Comparison of ENCODE assay signal across 8 mouse cellular contexts in the genomic region with DNA sequence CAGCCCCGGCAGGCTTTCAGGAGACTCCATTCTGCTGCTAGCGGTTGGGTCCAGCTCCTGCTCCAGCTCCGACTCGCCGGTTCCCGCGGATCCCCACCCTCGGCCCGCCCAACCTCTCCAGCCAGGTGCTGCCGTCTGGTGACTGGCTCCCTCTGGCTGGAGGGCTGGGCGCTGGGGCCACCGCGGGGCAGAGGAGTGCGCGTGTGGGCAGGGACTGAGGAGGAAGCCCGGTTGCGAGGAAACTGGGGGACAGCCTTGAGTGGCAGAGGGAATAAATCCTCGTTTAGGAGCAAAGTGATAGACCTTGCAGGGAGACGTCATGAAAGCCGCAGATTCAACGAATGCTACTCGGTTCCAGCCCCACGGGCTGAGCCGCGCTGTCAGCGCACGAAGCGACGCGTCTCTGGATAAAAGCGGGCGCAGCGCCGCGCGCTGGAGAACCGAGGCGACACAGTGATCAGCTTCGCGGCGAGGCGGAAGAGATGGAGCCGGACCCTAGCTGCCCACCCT. TPM values are rescaled to one million over a fixed set of nuclear protein-coding genes. Genes with fewer than 3 reads are reported as not detected.
DNase-seq lines count a peak whose midpoint lies in the region; ATAC-seq and TF ChIP-seq lines count a peak whose summit lies in the region.

Gene Kcnj6, minus strand, starts transcription at position 362 of the 510 bp plus-strand sequence.

- WGBS in kidney, adult 2 months: 1% methylated on average over 43 of the region's 43 CpGs
- under 1% methylated on average over 43 of the region's 43 CpGs for WGBS in midbrain, postnatal 0 days

- no peak within 1 kb of the TSS for H3K27ac ChIP-seq in kidney, adult 2 months (ENCODE audit: insufficient read depth, low read depth, low read length)
- H3K27ac ChIP-seq in midbrain, postnatal 0 days (ENCODE audit: low read depth, low read length): peak within 1 kb of the TSS; percentile 63

- no peak for TF ChIP-seq CTCF in kidney, adult 2 months (conservative IDR thresholded peaks at IDR 0.05; ENCODE audit: insufficient read depth, insufficient read length, low read depth, low read length)
- TF ChIP-seq CTCF in midbrain, postnatal 0 days (IDR thresholded peaks at IDR 0.05): peak; percentile 80

- TF ChIP-seq POLR2A in kidney, adult 2 months (IDR thresholded peaks at IDR 0.05; ENCODE audit: low read depth, low read length): no peak

- no peaks in the 10 kb centered on the region for H3K9me3 ChIP-seq in midbrain, postnatal 0 days (ENCODE audit: low read length)

- ATAC-seq in frontal cortex, adult (ENCODE audit: low TSS enrichment): peak; percentile 68
- ATAC-seq in midbrain, postnatal 0 days (ENCODE audit: low FRiP score): peak; percentile 71

- peak within 1 kb of the TSS; percentile 64 for H3K9ac ChIP-seq in midbrain, postnatal 0 days (replicated peaks; ENCODE audit: low read length, poor library complexity, severe bottlenecking)

- H3K4me1 ChIP-seq in kidney, adult 2 months (ENCODE audit: control insufficient read depth, insufficient read depth, low read length): no peaks in the 10 kb centered on the region
- H3K4me1 ChIP-seq in midbrain, postnatal 0 days (ENCODE audit: insufficient read depth, low read length): peaks cover 11% of the 10 kb centered on the region; the same call in 1 of the 2 replicates

- DNase-seq in kidney, postnatal 4 days: peak; percentile 42 to 50
- no peak for DNase-seq in kidney, adult 2 months
- peak; percentile 85 for DNase-seq in cerebellum, adult 9-10 months
- peak; percentile 71 for DNase-seq in layer of hippocampus, adult 9-11 months
- DNase-seq in midbrain, postnatal 0 days (ENCODE audit: low spot score): peak; percentile 92
- no peak for DNase-seq in adipocyte (ENCODE audit: low spot score)
- DNase-seq in kidney, adult 9 months: no peak

- no peaks in the 10 kb centered on the region; the same call in 1 of the 2 replicates for H3K27me3 ChIP-seq in kidney, adult 2 months (replicated peaks; ENCODE audit: control insufficient read depth, insufficient read depth, low read length)
- 0 out of 2 replicates have a peak, but pooled peaks cover 3% of the 10 kb centered on the region for H3K27me3 ChIP-seq in midbrain, postnatal 0 days (ENCODE audit: insufficient read depth, low read length)

- H3K36me3 ChIP-seq in kidney, adult 2 months (ENCODE audit: control insufficient read depth, insufficient read depth, low read length): no peaks in the 10 kb centered on the region
- no peaks in the 10 kb centered on the region for H3K36me3 ChIP-seq in midbrain, postnatal 0 days (ENCODE audit: insufficient read depth, low read length)

- peak within 1 kb of the TSS; percentile 65 for H3K4me2 ChIP-seq in midbrain, postnatal 0 days (ENCODE audit: low read depth, low read length, poor library complexity, severe bottlenecking)

- no peak within 1 kb of the TSS for H3K4me3 ChIP-seq in kidney, adult 2 months (ENCODE audit: insufficient read depth, low read depth, low read length)
- peak within 1 kb of the TSS; percentile 62 for H3K4me3 ChIP-seq in midbrain, postnatal 0 days (ENCODE audit: low read depth, low read length)

RNA-seq across cellular contexts. Expression of gene Kcnj6, which starts in this region (rescaled TPM):
- not detected in 2 replicates for polyA plus RNA-seq in kidney, adult 2 months (2012; rRNA removed)
- total RNA-seq in midbrain, postnatal 0 days (2014; rRNA removed): 12.9 and 14.7 TPM in 2 replicates
- 2.2 and 3.2 TPM in 2 replicates for polyA plus RNA-seq in midbrain, postnatal 0 days (2015; fragmentation: Nextera tagmentation; extraction: Ambion mirVana)

Comparison
In these comparisons a context has a peak if more than half of its experiments do, and no peak if none do; other contexts are left out.
1. DNase-seq: peak in kidney, postnatal 4 days (2 of 2), cerebellum, adult 9-10 months (single experiment), layer of hippocampus, adult 9-11 months (single experiment) and midbrain, postnatal 0 days (single experiment); none in kidney, adult 2 months (single experiment), adipocyte (single experiment) and kidney, adult 9 months (single experiment).